Mouse (Mus musculus): ENCODE results near the gene Fads3. TPM values are rescaled to one million over a fixed set of nuclear protein-coding genes. Genes with fewer than 3 reads are reported as not detected.

Gene Fads3
- total RNA-seq, 2 experiments from 2014 or later: 39.7 to 45.5 TPM

DNA sequence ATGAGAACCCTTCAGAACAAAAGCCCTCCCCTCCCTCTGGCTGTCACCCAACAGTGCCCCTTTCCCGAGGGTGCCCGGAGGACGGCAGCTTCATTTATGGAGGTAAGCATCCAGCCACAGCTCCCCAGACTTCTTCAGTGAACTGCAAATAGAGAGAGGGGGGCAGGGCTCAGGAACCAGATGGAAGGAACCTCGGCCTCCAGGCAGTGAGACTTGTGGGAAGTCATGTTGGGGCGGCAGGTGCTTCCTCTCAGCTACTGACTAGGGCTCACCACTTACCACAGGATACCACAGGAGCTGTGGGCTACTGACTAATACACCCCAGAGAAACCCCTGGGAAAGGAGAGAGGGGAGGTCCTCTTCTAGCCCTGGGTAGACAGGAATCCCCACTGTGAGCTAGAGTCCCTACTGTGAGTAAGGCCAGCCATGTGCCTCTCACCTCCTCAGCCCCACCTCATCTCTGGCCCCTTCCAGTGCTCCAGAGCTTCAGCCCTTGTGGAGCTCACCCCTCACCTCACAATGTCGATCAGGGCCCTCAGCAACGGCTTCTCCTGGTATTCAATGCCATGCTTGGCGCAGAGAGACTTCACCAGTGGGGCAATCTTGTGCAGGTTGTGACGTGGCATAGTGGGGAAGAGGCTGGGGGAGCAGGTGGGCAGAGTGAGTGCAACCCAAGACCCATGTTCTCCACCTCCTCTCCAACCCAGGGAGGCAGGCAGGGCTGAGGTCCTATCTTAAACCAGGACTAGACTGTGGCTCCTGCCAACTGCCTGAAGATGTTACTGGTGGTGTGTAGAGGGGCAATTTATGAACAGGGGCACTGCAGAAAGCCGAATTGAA, 23.0 kb downstream of the Fads3 start:
- intact Hi-C loops (cut with DNase I): no loop called here
- no peak for DNase-seq

DNA sequence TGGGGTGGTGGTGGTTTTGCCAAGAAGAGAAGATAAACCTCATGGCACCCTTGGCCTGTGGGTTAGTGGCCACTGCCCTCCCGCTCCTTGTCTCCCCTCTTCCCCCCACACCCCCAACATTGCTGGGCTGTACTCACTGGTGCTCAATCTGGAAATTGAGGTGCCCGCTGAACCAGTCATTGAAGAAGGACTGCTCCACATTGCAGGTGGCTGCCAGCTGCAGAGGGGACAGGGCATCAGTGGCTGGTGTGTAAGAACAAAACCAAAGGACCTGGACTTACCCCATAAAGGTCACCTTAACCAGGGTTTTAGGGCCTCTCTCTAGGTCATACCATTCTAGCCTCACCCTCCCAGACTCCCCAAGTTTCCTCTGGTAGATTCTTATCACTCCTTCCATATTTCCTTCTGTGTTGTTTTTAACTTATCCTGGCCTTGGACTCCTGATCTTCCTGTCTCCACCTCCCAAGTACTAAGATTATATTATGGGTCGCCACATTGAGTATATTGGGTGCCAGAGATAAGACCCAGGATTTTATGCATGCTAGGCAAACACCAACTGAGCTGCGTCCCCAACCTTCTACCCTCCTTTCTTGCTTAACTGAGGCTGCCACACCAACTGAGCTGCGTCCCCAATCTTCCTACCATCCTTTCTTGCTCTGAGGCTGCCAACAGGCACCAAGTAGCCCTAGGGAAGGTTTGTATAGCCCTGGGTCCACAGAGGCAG, 24.3 kb downstream of the Fads3 start:
- intact Hi-C loops (cut with DNase I): no loop called here
- DNase-seq: no peak

DNA sequence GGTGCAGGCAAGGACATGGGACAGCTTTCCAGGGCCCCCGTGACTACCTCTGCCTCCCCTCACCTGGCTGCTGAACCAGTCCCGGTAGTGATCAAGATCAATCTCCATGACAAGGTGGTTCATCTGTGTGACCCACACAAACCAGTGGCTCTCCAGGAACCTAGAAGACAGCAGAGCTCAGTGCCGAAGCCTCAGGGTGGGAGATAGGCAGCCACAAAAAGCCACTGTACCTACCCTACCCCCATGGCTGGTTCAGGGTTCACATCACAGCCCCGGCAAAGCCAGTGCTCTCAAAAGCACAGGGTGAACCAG, 24.8 kb downstream of the Fads3 start:
- intact Hi-C loops (cut with DNase I): no loop called here
- DNase-seq: no peak

DNA sequence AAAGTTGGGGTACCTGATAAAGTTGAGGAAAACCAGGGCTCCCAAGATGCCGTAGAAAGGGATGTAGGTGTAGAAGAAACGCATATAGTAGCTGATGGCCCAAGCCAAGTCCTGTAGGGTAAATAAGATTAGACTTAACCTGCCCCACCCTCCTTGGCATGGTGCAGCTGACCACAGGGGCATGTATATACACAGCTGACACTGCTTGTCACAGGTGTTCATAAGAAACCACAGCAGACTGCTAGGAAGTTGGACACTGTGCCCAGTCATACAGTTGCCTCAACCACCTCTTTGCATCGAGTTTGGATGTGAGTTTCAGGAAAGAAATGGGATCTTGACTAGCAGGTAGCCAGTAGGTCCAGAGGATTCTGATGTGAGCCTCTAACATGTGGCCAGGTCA, 25.1 kb downstream of the Fads3 start:
- intact Hi-C loops (cut with DNase I): no loop called here
- no peak for DNase-seq

DNA sequence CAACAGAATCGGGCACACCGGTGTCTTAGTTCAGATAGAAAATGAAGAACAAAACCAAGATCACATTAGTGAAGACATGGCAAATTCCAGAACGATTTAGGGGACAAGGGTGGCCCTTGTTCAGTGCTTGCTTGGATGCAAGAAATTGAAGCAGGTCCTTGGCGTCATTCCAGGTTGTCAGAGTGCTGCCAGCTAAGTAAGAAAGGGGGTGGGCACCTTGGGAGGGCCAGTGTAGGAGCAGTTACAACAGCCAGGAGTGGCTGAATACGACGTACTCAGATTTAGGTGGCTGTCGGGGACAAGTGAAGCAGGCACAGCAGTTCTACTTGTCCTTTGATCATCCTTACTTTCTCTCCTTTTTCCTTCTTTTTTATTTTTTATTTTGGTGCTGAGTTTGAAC, 26.3 kb downstream of the Fads3 start:
- intact Hi-C loops (cut with DNase I): no loop called here
- DNase-seq: no peak

DNA sequence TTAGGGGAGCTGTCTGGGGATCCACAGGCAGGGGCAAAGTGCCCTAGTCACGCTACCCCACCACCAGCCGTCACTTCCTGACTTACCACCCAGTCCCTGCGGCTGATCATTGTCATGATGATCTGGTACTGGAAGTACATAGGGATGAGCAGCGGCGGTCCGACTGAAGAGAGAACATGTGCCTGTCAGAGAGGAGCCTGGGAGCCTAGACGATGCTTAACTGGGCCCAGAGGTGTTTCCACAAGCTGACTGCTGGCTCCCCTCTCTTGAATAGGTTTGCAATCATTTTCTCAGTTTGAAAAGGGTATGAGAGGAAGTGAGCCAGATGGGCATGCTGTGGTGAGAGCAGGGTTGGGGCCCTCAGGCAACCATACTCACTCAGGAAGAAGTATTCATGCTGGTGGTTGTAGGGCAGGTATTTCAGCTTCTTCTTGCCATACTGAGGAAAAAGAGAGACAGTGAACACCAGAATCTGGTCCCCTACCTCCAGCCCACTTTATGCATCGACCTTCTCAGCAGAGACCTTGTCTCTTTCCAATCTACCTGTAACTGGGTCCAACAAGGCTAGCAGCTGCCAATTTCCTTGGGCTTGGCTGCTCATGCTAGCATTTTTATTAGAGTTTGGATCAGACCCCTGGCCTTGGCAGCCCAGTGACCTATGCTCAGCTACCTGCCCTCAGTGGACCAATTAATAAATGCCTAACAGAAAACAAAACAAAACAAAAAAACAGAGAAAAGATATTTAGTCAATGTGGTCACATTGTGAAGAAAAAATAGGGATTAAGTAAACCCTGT, 29.0 kb downstream of the Fads3 start:
- intact Hi-C loops (cut with DNase I): no loop called here
- DNase-seq: no peak

DNA sequence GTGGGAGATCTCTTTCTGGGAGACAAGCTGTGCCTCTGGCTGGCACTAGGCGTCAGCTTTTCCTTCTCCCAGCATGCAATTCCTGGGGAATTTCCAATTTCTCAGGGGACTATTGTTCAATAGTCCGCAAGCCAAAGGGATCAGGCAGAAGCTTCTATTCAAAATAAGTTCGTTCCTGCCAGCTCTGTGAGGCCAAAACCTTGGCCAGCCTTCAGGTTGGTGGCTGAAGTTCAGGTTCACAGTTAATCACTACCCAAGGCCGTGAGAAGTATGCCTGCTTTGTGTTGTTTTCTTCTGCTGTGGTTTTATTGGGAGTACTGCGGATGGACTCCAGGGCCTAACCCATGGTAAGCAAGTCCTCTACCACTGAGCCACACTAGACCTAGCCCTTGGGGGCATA, 29.8 kb downstream of the Fads3 start:
- intact Hi-C loops (cut with DNase I): no loop called here

DNA sequence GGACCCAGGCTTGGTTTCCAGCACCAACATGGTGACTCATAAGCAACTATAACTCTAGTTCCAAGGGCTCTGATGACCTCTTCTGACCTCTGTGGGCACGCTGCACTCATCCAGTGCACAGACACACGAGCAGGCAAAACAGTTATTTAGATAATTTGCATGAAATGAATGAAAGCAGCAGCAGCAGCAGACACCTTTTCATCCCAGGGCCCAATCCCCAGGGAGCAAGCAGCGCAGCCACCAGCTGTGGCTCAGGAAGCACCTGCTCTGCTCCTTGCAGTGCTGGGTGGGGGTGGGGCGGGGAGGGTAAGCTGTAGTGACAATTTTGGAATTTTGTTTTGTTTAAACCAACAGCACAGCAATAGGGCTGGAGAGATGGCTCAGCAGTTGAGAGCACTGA, 30.5 kb downstream of the Fads3 start:
- no peak for DNase-seq
- intact Hi-C loops (cut with DNase I): no loop called here

More for the DNA sequence above, 29.8 kb downstream of the Fads3 start:
- DNase-seq: no peak

DNA sequence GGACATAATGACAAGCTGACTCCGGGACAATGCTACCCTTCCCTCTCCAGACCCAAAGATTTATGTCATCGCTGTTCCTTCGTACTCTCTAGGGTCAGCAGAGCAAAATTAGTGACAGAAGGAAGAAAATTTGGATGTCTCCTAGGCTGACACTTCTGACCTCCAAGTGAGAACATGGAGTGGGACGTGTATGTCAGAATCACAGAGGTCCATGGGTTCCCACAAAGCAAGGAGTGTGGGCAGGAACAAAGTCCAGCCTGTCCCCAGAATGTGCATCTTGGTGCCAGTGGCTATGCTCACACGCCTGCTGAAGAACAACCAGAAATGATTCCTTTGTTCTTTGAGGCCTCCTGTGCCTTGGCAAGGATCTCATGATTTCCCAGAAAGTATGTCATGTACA, 31.8 kb downstream of the Fads3 start:
- intact Hi-C loops (cut with DNase I): no loop called here

DNA sequence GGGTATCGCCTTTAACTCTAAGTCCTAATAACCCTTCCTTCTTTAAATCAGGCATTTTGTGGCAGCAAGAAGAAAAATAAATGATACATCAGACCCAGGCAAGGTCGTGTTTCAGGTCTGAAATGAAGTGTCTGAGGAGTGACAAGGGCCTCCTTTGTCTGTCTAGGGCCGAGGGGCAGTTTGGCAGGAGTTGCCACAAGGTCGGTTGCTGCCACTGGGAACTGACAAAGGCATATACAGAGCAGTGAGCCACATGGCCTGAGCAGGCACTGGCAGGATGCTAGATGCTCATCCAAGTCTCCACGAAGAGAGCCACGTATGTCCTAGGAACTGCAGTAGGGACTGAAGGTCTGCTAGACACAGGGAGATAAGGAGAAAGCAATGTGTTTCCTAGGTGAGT, 37.0 kb downstream of the Fads3 start:
- no peak for DNase-seq
- intact Hi-C loops (cut with DNase I): no loop called here

More for the DNA sequence above, 31.8 kb downstream of the Fads3 start:
- DNase-seq: no peak

DNA sequence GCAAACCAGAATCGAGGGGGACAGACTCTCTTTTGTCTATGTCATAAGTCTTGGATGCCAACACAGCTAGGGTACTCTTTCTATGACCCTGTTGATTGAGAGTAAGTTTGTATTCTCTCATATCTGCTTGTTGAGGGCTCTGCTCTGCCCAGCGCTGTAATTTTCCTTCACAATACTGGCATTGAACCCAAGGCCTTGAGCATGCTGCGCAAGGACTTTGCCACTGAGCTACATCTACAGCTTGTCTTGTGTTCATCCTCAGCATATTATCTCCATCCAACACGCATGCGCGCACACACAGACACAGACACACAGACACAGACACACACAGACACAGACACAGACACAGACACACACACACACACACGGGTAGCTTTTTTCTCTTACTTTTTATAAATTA, 39.0 kb downstream of the Fads3 start:
- DNase-seq: no peak
- intact Hi-C loops (cut with DNase I): no loop called here

DNA sequence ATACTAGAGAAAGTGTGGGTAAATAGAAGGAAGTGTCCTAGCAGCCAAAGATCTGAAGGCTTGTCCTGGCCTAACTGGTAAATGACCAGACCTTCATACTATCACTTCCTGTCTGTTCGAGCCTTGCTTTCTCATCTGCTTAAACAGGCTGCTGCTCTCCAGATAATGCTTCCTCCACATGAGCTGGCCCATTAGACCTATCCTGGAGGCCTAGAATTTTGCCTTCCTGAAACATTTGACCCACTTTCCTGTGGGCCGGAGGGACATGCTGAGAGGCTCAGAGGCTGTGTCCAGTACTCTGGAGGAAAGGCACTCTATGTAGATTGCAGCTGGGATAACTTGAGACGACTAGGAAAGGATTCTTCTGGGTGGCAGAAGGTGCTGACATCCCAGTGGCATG, 40.7 kb downstream of the Fads3 start:
- peak; percentile 32 to 39 for DNase-seq
- intact Hi-C loops (cut with DNase I): no loop called here

DNA sequence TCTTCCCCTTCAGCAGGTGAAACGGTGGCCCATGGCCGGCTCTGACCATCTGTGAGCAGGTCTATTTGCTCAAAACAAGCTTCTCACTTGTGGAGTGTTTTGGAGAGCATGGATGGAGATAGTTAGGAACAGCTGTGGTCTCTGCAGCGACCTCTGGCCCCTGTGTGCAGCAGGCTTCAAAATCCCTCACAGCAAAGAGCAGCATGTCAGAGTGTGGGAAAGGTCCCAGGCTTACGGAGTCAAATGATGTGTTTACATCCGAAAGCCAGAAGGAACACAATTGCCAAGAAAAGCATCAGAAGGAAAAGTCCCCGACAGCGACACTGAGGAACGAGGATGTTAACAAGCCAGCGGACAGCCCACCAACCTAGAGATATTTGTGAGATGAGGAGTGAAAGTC, 44.1 kb downstream of the Fads3 start:
- intact Hi-C loops (cut with DNase I): no loop called here
- DNase-seq: peak in 1 of 2 experiments; percentile 16

DNA sequence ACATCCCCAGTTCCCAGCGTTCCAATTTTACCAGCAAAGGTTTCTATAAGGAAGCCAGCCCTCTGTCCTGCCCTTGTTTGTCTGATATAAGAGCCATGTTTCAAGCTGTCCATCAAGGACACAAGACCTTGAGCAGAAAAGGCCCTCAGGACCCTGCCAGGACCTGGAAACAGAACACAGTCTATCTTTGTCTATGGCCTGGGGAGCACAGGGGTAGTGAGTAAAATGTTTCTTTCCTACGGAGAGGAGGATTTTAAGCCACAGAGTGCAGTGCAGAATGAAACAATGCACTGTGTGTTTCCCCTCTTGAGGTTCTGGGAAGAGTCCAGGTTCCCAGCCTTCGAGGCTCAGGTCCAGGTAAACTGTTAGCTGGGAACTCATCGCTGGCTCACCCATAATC, 45.6 kb downstream of the Fads3 start:
- no peak for DNase-seq
- intact Hi-C loops (cut with DNase I): no loop called here

DNA sequence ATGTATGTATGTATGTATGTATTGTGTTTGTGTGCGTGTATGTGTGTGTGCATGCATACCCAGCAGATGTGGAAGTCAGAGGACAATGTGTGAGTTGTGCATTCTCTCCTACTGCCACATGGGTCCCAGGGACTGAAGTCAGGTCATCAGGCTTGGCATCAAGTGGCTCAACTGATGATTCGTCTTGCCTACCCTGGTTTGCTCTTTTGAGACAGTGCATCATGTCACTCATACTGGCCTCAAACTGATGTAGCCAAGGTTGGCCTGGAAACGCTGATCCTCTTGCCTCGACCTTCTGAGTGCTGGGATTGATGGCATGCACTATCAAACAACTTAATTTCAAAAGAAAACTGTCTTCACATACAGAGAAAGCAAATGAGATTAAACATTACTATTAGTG, 52.5 kb downstream of the Fads3 start:
- intact Hi-C loops (cut with DNase I): no loop called here
- no peak for DNase-seq

DNA sequence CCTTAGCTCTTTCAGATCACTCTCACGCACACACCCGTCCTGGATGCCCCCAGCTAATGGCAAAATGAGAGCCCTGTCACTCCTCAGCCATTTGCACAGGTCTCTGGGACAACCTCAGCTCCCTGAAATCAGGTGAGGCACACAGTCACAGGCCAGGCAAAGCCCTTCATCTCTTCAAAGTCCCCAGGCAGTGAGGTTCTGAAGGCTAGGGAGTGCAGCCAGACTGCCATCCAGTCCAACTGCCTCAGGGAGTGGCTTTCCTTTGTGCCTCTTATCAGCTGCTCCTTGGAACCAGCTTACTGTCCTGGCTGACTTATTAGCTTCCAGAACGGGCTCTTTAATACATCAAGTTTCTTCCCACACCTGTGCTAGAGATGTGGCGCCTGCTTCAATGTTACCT, 53.3 kb downstream of the Fads3 start:
- no peak for DNase-seq
- intact Hi-C loops (cut with DNase I): no loop called here

DNA sequence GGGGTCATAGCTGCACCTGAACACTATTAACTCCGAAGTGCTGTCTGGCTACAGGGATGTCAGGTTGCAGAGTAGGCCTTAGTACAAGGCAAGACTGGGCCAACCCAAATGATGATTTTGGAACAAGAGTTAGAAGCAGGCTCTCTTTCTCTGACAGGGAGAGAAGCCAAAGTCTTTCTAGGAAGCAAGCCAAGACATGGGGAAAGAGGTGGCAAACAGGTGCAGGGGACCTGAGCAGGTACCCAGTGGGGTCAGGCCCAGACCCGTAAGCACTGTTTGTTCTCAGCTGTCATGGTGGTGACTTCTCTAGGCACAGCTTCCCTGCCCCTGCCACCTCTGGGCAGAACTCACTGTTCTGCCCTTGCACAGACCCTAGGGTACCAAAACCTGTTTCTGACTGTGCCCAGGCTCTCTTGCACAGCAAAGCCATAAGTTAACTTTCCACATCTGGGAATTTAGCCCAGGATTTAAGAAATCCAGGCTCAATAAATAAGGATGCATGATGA, 55.1 kb downstream of the Fads3 start:
- intact Hi-C loops (cut with DNase I): no loop called here
- no peak for DNase-seq

DNA sequence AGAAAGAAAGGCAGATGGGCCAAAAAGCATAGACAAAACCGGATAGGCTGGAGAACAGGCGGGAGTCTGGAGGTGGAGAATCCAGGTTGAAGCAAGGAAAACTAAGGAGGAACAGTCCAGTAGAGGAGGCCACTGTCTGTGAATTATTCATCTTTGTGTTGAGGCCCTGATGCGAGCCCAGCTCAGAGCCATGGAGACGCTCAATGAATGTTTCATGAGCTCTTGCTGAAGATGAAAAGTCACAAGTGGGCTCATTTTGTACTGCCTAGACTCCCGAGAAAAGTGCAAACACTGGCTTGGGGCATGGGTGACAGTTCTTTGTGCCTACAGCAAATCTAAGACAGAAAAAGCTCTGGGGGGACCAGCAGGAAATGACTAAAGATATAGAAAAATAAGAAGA, 56.5 kb downstream of the Fads3 start:
- no peak for DNase-seq
- intact Hi-C loops (cut with DNase I): no loop called here

DNA sequence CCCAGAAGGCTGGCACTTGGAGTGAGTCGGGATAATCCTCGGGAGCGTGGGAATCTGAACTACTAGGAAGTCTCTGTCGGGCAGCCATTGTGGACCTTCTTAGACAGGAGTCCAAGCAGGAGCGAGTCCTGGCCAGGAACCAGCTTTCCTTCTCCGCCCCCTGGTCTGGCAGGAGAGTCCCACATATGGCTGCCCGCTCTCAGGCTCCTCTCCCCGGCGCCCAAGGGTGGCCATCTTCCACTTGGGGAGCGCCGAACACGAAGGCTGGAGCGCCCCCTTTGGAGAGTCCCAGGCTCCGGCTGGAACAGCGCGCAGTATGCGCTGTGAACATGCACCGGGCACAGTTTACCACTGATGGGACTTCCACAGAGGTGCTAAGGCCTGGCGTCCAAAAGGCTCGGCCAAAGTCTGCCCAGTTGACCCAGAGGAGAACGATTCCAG, 59.3 kb downstream of the Fads3 start:
- intact Hi-C loops (cut with DNase I): loop anchor here (2.0 to 5.0 kb wide), 2 partner anchors 58 to 82 kb away; partner anchors contain the start of genes Fads1 and Fads3

DNA sequence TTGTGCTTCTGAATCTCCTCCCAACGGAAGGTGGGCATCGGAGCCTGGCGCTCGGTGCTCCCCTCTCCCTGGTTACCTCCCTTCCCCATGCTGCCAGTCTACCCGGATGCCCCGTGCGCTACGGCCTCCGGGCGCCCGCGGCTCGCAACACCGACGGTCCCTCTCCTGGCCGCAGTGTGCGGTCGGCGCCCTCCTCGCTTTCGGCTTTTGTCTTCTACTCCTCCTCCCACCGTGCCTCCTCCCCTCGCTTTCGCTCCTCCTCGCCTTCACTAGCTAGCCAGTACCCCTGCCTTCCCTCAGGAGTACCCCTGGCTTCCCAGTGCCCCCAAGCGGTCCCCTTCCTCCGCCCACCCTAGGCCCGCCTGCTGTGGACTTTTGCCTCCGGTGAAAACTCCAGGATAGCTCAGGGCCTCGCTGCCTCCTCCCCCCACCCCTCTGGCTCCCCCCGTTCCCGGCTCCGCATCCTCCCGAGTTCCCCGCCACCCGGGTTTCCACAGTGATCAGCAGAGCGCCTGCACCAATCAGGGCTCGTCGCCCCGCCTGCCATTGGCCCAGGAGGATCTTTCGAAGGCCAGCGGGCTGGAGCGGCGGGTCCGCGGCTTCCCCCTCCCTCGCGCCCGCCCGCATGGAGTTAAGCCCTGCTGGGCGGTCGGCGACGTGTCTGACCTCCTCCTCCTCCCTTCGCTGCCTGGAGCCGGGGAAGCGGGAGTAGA, 60.1 kb downstream of the Fads3 start, which contains the start of gene Fads2:
Gene Fads2 (minus strand): TSS at position 406 of the 713 bp plus-strand sequence.
- DNase-seq: peak; percentile 91 to 92
- intact Hi-C loops (cut with DNase I): loop anchor here (2.0 to 5.0 kb wide), 2 partner anchors 59 to 81 kb away; partner anchors contain the start of genes Fads1 and Fads3

More for the DNA sequence above, 59.3 kb downstream of the Fads3 start:
- DNase-seq: peak; percentile 83 to 85
